Mouse (Mus musculus) forebrain, embryonic 12.5 days (tissue): ENCODE results near the gene Atp13a4. TPM values are rescaled to one million over a fixed set of nuclear protein-coding genes. Genes with fewer than 3 reads are reported as not detected.

ENCODE experiments used
- ATAC-seq: fragments of 200-750 bp; cut with Nextera tagmentation; 2 replicates; pipeline ENCODE4 v1.8.0; 2017; ENCODE audit warnings: moderate TSS enrichment; ENCODE audit not compliant: low FRiP score
- H3K27ac ChIP-seq: fragments of 300-500 bp; sonication (generic); 2 replicates; pipeline ENCODE4 v1.5.1; 2016; ENCODE audit warnings: mild to moderate bottlenecking
- H3K27me3 ChIP-seq: fragments of 300-500 bp; sonication (generic); 2 replicates; pipeline ENCODE4 v1.6.1; 2016; ENCODE audit warnings: mild to moderate bottlenecking
- H3K36me3 ChIP-seq: fragments of 300-500 bp; sonication (generic); replicated peaks from 2 replicates; pipeline ENCODE4 v1.6.1; 2016; ENCODE audit warnings: mild to moderate bottlenecking
- H3K4me1 ChIP-seq: fragments of 300-500 bp; sonication (generic); 2 replicates; pipeline ENCODE4 v1.6.1; 2016
- H3K4me2 ChIP-seq: fragments of 300-500 bp; sonication (generic); 2 replicates; pipeline ENCODE4 v1.6.1; 2016; ENCODE audit warnings: mild to moderate bottlenecking, moderate library complexity
- H3K4me3 ChIP-seq: fragments of 300-500 bp; sonication (generic); replicated peaks from 2 replicates; pipeline ENCODE4 v1.5.1; 2016; ENCODE audit warnings: mild to moderate bottlenecking
- H3K9ac ChIP-seq: fragments of 300-500 bp; sonication (generic); 2 replicates; pipeline ENCODE4 v1.6.1; 2016; ENCODE audit warnings: mild to moderate bottlenecking
- H3K9me3 ChIP-seq: fragments of 300-500 bp; sonication (generic); 2 replicates; pipeline ENCODE4 v1.6.1; 2016
- WGBS: fragments of 180-500 bp; shearing (Covaris S2); methylation state at CpG from one replicate; pipeline ENCODE4 v1.1.7; 2016; 5-methylcytosine and 5-hydroxymethylcytosine counted together
- polyA plus RNA-seq: library from polyadenylated mRNA; unstranded; fragments of >200 nt; fragmentation: Nextera tagmentation; extraction: Ambion mirVana; gene quantifications from 2 replicates; pipeline ENCODE4 v1.2.1, GENCODE M21; 2016

Atp13a4 gene
- polyA plus RNA-seq, 1 experiment from 2014 or later: 0.24 TPM

- H3K36me3 ChIP-seq: no peaks in the 10 kb centered on the region
- no peak overlapping the region for H3K9ac ChIP-seq
- no peaks in the 10 kb centered on the region for H3K27me3 ChIP-seq
- no peak overlapping the region for H3K4me3 ChIP-seq
- no peak for ATAC-seq
- H3K9me3 ChIP-seq: no peaks in the 10 kb centered on the region
- no peak overlapping the region for H3K4me2 ChIP-seq
- WGBS: 94% methylated on average over 2 of the region's 2 CpGs
- no peak overlapping the region for H3K27ac ChIP-seq
- H3K4me1 ChIP-seq: no peaks in the 10 kb centered on the region
These were observed 87.8 kb downstream of the Atp13a4 start for GRCm38 (mm10) chr16:29456851-29457250.

- no peaks in the 10 kb centered on the region for H3K36me3 ChIP-seq
- no peaks in the 10 kb centered on the region for H3K4me1 ChIP-seq
- H3K4me2 ChIP-seq: no peak overlapping the region
- no peak for ATAC-seq
- no peaks in the 10 kb centered on the region for H3K9me3 ChIP-seq
- 78% methylated on average over 6 of the region's 6 CpGs for WGBS
- no peak overlapping the region for H3K4me3 ChIP-seq
- H3K27ac ChIP-seq: no peak overlapping the region
- no peaks in the 10 kb centered on the region for H3K27me3 ChIP-seq
- no peak overlapping the region for H3K9ac ChIP-seq
These were observed 91.4 kb downstream of the Atp13a4 start for GRCm38 (mm10) chr16:29453282-29453681.

- Histone ChIP-seq H3K9ac (no peak overlapping the region), H3K4me1 (no peaks in the 10 kb centered on the region), H3K36me3 (no peaks in the 10 kb centered on the region), H3K4me2 (no peak overlapping the region), H3K27ac (no peak overlapping the region), H3K27me3 (no peaks in the 10 kb centered on the region), H3K9me3 (no peaks in the 10 kb centered on the region), H3K4me3 (no peak overlapping the region)
- peak; percentile 74; the same call in 1 of the 2 replicates for ATAC-seq
- WGBS: 51% methylated on average over 3 of the region's 3 CpGs
These were observed 93.0 kb downstream of the Atp13a4 start for GRCm38 (mm10) chr16:29451706-29452105.

GRCm38 (mm10) chr16:29442126-29442525 is 102.5 kb downstream of the Atp13a4 start:
- no peak for ATAC-seq
- Histone ChIP-seq H3K4me3 (no peak overlapping the region), H3K27me3 (no peaks in the 10 kb centered on the region), H3K4me1 (peaks cover 4% of the 10 kb centered on the region; the same call in 1 of the 2 replicates), H3K9me3 (no peaks in the 10 kb centered on the region), H3K27ac (no peak overlapping the region), H3K9ac (no peak overlapping the region), H3K36me3 (no peaks in the 10 kb centered on the region), H3K4me2 (no peak overlapping the region)
- 51% methylated on average over 3 of the region's 3 CpGs for WGBS

- ATAC-seq: 0 out of 2 replicates have a peak, but pooled peaks have one; percentile 33
- Histone ChIP-seq H3K4me3 (no peak overlapping the region), H3K27me3 (no peaks in the 10 kb centered on the region), H3K36me3 (no peaks in the 10 kb centered on the region), H3K4me1 (peaks cover 4% of the 10 kb centered on the region; the same call in 1 of the 2 replicates), H3K9me3 (no peaks in the 10 kb centered on the region), H3K27ac (no peak overlapping the region), H3K4me2 (no peak overlapping the region), H3K9ac (no peak overlapping the region)
- 53% methylated on average over 9 of the region's 10 CpGs for WGBS
These were observed 103.2 kb downstream of the Atp13a4 start for GRCm38 (mm10) chr16:29441405-29441985.

- Histone ChIP-seq H3K9ac (no peak overlapping the region), H3K4me2 (no peak overlapping the region), H3K27me3 (no peaks in the 10 kb centered on the region), H3K4me3 (no peak overlapping the region), H3K9me3 (no peaks in the 10 kb centered on the region), H3K4me1 (peaks cover 4% of the 10 kb centered on the region; the same call in 1 of the 2 replicates), H3K27ac (no peak overlapping the region), H3K36me3 (no peaks in the 10 kb centered on the region)
- WGBS: 82% methylated on average over 5 of the region's 5 CpGs
- no peak for ATAC-seq
These were observed 106.6 kb downstream of the Atp13a4 start for GRCm38 (mm10) chr16:29438045-29438444.

GRCm38 (mm10) chr16:29435746-29436145 is 108.9 kb downstream of the Atp13a4 start:
- Histone ChIP-seq H3K36me3 (no peaks in the 10 kb centered on the region), H3K4me1 (no peaks in the 10 kb centered on the region), H3K4me3 (no peak overlapping the region), H3K27ac (no peak overlapping the region), H3K4me2 (no peak overlapping the region), H3K9me3 (no peaks in the 10 kb centered on the region), H3K27me3 (no peaks in the 10 kb centered on the region), H3K9ac (no peak overlapping the region)
- 81% methylated on average over 6 of the region's 6 CpGs for WGBS
- no peak for ATAC-seq

- H3K36me3 ChIP-seq: no peaks in the 10 kb centered on the region
- H3K4me2 ChIP-seq: no peak overlapping the region
- H3K9ac ChIP-seq: no peak overlapping the region
- H3K4me1 ChIP-seq: no peaks in the 10 kb centered on the region
- peak; percentile 70; the same call in 1 of the 2 replicates for ATAC-seq
- no peaks in the 10 kb centered on the region for H3K9me3 ChIP-seq
- no peak overlapping the region for H3K4me3 ChIP-seq
- H3K27me3 ChIP-seq: no peaks in the 10 kb centered on the region
- 16% methylated on average over 5 of the region's 5 CpGs for WGBS
- no peak overlapping the region for H3K27ac ChIP-seq
These were observed 110.0 kb downstream of the Atp13a4 start for GRCm38 (mm10) chr16:29434712-29435111.

- Histone ChIP-seq H3K4me3 (no peak overlapping the region), H3K4me1 (no peaks in the 10 kb centered on the region), H3K27me3 (no peaks in the 10 kb centered on the region), H3K27ac (no peak overlapping the region), H3K4me2 (no peak overlapping the region), H3K9me3 (no peaks in the 10 kb centered on the region), H3K36me3 (no peaks in the 10 kb centered on the region), H3K9ac (no peak overlapping the region)
- ATAC-seq: no peak
- 94% methylated on average over 6 of the region's 6 CpGs for WGBS
These were observed 129.8 kb downstream of the Atp13a4 start for GRCm38 (mm10) chr16:29414822-29415221.

GRCm38 (mm10) chr16:29407319-29407718 is 137.3 kb downstream of the Atp13a4 start:
- WGBS: 93% methylated on average over 10 of the region's 10 CpGs
- Histone ChIP-seq H3K9ac (no peak overlapping the region), H3K9me3 (no peaks in the 10 kb centered on the region), H3K36me3 (no peaks in the 10 kb centered on the region), H3K4me3 (no peak overlapping the region), H3K27me3 (no peaks in the 10 kb centered on the region), H3K27ac (no peak overlapping the region), H3K4me1 (no peaks in the 10 kb centered on the region), H3K4me2 (no peak overlapping the region)
- no peak for ATAC-seq

- Histone ChIP-seq H3K36me3 (no peaks in the 10 kb centered on the region), H3K4me3 (no peak overlapping the region), H3K9me3 (no peaks in the 10 kb centered on the region), H3K4me1 (no peaks in the 10 kb centered on the region), H3K27ac (no peak overlapping the region), H3K27me3 (no peaks in the 10 kb centered on the region), H3K9ac (no peak overlapping the region), H3K4me2 (no peak overlapping the region)
- ATAC-seq: no peak
- WGBS: 93% methylated on average over 2 of the region's 2 CpGs
These were observed 145.6 kb downstream of the Atp13a4 start for GRCm38 (mm10) chr16:29399079-29399478.

GRCm38 (mm10) chr16:29384781-29385180 is 159.9 kb downstream of the Atp13a4 start:
- Histone ChIP-seq H3K27me3 (no peaks in the 10 kb centered on the region), H3K9me3 (no peaks in the 10 kb centered on the region), H3K4me1 (no peaks in the 10 kb centered on the region; the same call in 1 of the 2 replicates), H3K9ac (no peak overlapping the region), H3K4me3 (no peak overlapping the region), H3K36me3 (no peaks in the 10 kb centered on the region), H3K27ac (no peak overlapping the region), H3K4me2 (no peak overlapping the region)
- WGBS: 94% methylated on average over 4 of the region's 4 CpGs
- ATAC-seq: no peak

GRCm38 (mm10) chr16:29378458-29378857 is 166.2 kb downstream of the Atp13a4 start, which contains the start of gene Atp13a5:
TSS of gene Atp13a5 (minus strand) at chr16:29378732.
- Histone ChIP-seq H3K27me3 (no peaks in the 10 kb centered on the region), H3K4me2 (no peak within 1 kb of the TSS), H3K9me3 (no peaks in the 10 kb centered on the region), H3K9ac (no peak within 1 kb of the TSS), H3K4me3 (no peak within 1 kb of the TSS), H3K36me3 (no peaks in the 10 kb centered on the region), H3K4me1 (no peaks in the 10 kb centered on the region), H3K27ac (no peak within 1 kb of the TSS)
- WGBS: 87% methylated on average over 4 of the region's 4 CpGs
- ATAC-seq: no peak
